Mouse (Mus musculus) megakaryocyte progenitor cell, adult 5-6 weeks (primary cell): ENCODE data around the gene C2cd6. TPM values are rescaled to one million over a fixed set of nuclear protein-coding genes. Genes with fewer than 3 reads are reported as not detected.

Source experiments
- ATAC-seq: replicated peaks from 2 replicates; pipeline ENCODE4 v1.8.0; 2016; ENCODE audit warnings: mild to moderate bottlenecking, moderate TSS enrichment, inconsistent platforms; ENCODE audit not compliant: poor library complexity
- total RNA-seq, 2 experiments: library from RNA; stranded (forward) in 1 of 2; stranded (reverse) in 1 of 2; fragments of 157-497, 149-512 nt in 1 of 2; fragments of 200-1000 nt in 1 of 2; gene quantifications; 2 replicates each; pipeline versions ENCODE4 v1.2.3 to v1.2.4; 2015 to 2017

Gene C2cd6
- total RNA-seq (2015) (not detected in 2 replicates), total RNA-seq (2017) (not detected in 2 replicates)

- ATAC-seq: no peak
These were observed at the start of gene C2cd6 for GRCm38 (mm10) chr1:59094705-59095104. Gene C2cd6 (minus strand): TSS chr1:59094900.

GRCm38 (mm10) chr1:59142809-59143208, 48.1 kb upstream of the C2cd6 start:
- ATAC-seq: peak; percentile 90

- ATAC-seq: no peak
These were observed 39.7 kb upstream of the C2cd6 start for GRCm38 (mm10) chr1:59134419-59134818.

- no peak for ATAC-seq
These were observed 34.2 kb upstream of the C2cd6 start for GRCm38 (mm10) chr1:59128879-59129278.

GRCm38 (mm10) chr1:59125558-59125957, 30.9 kb upstream of the C2cd6 start:
- ATAC-seq: no peak

GRCm38 (mm10) chr1:59119720-59120457, 25.2 kb upstream of the C2cd6 start, which contains the start of gene Tmem237:
Gene Tmem237 (minus strand): TSS chr1:59120408.
- peak; percentile 95 for ATAC-seq

GRCm38 (mm10) chr1:59110524-59110923, 15.8 kb upstream of the C2cd6 start:
- ATAC-seq: no peak

GRCm38 (mm10) chr1:59102071-59102470, 7.4 kb upstream of the C2cd6 start:
- ATAC-seq: no peak

- no peak for ATAC-seq
These were observed 6.3 kb upstream of the C2cd6 start for GRCm38 (mm10) chr1:59101020-59101419.

GRCm38 (mm10) chr1:59070867-59071266, 23.8 kb downstream of the C2cd6 start:
- no peak for ATAC-seq

- no peak for ATAC-seq
These were observed 26.7 kb downstream of the C2cd6 start for GRCm38 (mm10) chr1:59067976-59068375.

- ATAC-seq: no peak
These were observed 31.0 kb downstream of the C2cd6 start for GRCm38 (mm10) chr1:59063697-59064096.

GRCm38 (mm10) chr1:59056955-59057354, 37.7 kb downstream of the C2cd6 start:
- ATAC-seq: no peak

- ATAC-seq: no peak
These were observed 43.4 kb downstream of the C2cd6 start for GRCm38 (mm10) chr1:59051306-59051705.

- no peak for ATAC-seq
These were observed 57.0 kb downstream of the C2cd6 start for GRCm38 (mm10) chr1:59037723-59038122.

GRCm38 (mm10) chr1:59021556-59021955, 73.1 kb downstream of the C2cd6 start:
- ATAC-seq: no peak

- ATAC-seq: peak; percentile 73
These were observed 85.5 kb downstream of the C2cd6 start for GRCm38 (mm10) chr1:59009250-59009649.

Other genes starting within 250 kb of the C2cd6 start
- gene Trak2, start 121.5 kb downstream of the C2cd6 start, total RNA-seq (2015): 27.4 and 32.9 TPM in 2 replicates
- gene Trak2, start 121.5 kb downstream of the C2cd6 start, total RNA-seq (2017): 21.4 and 23.4 TPM in 2 replicates
- gene Stradb, start 121.4 kb downstream of the C2cd6 start, total RNA-seq (2015): 21.9 and 24.9 TPM in 2 replicates
- 9.5 and 9.9 TPM in 2 replicates for gene Stradb, start 121.4 kb downstream of the C2cd6 start, total RNA-seq (2017)
- gene Tmem237, start 25.5 kb upstream of the C2cd6 start, total RNA-seq (2015): 6.2 and 9.2 TPM in 2 replicates
- 10.0 and 16.9 TPM in 2 replicates for gene Tmem237, start 25.5 kb upstream of the C2cd6 start, total RNA-seq (2017)
- 0.68 and 1.2 TPM in 2 replicates for gene Mpp4, start 68.5 kb upstream of the C2cd6 start, total RNA-seq (2015)
- gene Mpp4, start 68.5 kb upstream of the C2cd6 start, total RNA-seq (2017): 0.42 and 1.0 TPM in 2 replicates
- gene Als2, start 142.3 kb upstream of the C2cd6 start, total RNA-seq (2015): 4.1 and 6.4 TPM in 2 replicates
- gene Als2, start 142.3 kb upstream of the C2cd6 start, total RNA-seq (2017): 8.8 and 12.9 TPM in 2 replicates
- not detected in 2 replicates for gene Cdk15, start 162.0 kb upstream of the C2cd6 start, total RNA-seq (2015)
- not detected in 2 replicates for gene Cdk15, start 162.0 kb upstream of the C2cd6 start, total RNA-seq (2017)